Mouse (Mus musculus): ENCODE measurements at regions not wholly inside any gene's neighbourhood (a gene's known extent, or its start where the extent isn't known, plus 50 kb on each side); places are given as distances from the start of the nearest gene placed in this dataset.

DNA sequence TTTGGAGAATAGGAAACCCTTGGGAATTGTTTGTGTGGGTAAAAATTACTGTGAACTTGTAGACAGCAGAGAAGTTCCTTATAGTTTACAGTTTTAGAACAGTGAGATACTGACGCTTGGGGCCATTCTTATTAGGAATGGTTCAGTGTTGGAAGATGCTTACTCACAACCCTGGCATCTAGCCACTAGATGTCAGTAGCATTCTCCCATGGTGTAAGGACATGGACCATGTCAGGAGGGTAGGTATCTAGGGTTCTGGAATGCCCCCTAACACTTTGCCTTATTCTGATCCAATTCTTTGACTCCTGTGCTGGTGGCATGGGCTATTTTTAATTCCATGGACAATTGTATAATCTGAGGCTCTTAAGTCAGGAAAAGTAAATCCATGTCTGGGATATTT, 185.3 kb upstream of the Ccn2 start:
- Histone ChIP-seq H3K9ac (ENCODE audit: insufficient read depth, low read depth) (no peak overlapping the region), H3K36me3 (replicated peaks in 1 of 2; ENCODE audit: control insufficient read depth in 1 of 2, insufficient read depth in 1 of 2, low read length in 1 of 2) (no peaks in the 10 kb centered on the region), H3K79me2 (replicated peaks; ENCODE audit: control insufficient read depth, extremely low read depth, insufficient read depth, poor library complexity, severe bottlenecking) (no peaks in the 10 kb centered on the region), H3K27ac (ENCODE audit: insufficient read depth, low read depth) (no peak overlapping the region), H3K27me3 (replicated peaks) (no peaks in the 10 kb centered on the region), H3K4me2 (ENCODE audit: insufficient read depth, low read depth, poor library complexity, severe bottlenecking) (no peak overlapping the region; the same call in 1 of the 2 replicates), H3K4me1 (ENCODE audit: control insufficient read depth in 1 of 2, insufficient read depth in 2 of 2) (no peaks in the 10 kb centered on the region; a peak in 1 of 4 replicates), H3K9me3 (replicated peaks; ENCODE audit: low read length) (no peaks in the 10 kb centered on the region), H3K4me3 (replicated peaks in 1 of 3; ENCODE audit: low read depth in 2 of 3, low read length in 2 of 3, poor library complexity in 1 of 3) (no peak overlapping the region)
- dilution Hi-C loops (cut with MboI; ENCODE audit: extremely low pct_ligation_motif_present, extremely low pct_unique_long_range_greater_than_20kb, low sequenced_read_pairs) (no loop called here), in situ Hi-C loops (cut with MboI; ENCODE audit: low pct_ligation_motif_present, low pct_unique_long_range_greater_than_20kb, low sequenced_read_pairs) (no loop called here)
- TF ChIP-seq UBTF (IDR thresholded peaks at IDR 0.05; ENCODE audit: low read depth, low read length) (no peak), GABPA (IDR thresholded peaks at IDR 0.05; ENCODE audit: insufficient replicate concordance, low read depth, low read length) (no peak), SMC3 (IDR thresholded peaks at IDR 0.05; ENCODE audit: low read depth, low read length) (peak; percentile 63), POLR2AphosphoS2 (IDR thresholded peaks at IDR 0.05; ENCODE audit: low read depth, low read length) (no peak), SIN3A (IDR thresholded peaks at IDR 0.05; ENCODE audit: low read length) (no peak), USF2 (conservative IDR thresholded peaks at IDR 0.05; ENCODE audit: low read depth, low read length) (no peak), BHLHE40 (IDR thresholded peaks at IDR 0.05; ENCODE audit: low read depth, low read length) (no peak), USF1 (IDR thresholded peaks at IDR 0.05; ENCODE audit: low read depth, low read length) (no peak), PAX5 (IDR thresholded peaks at IDR 0.05; ENCODE audit: low read length) (no peak), MYC (IDR thresholded peaks at IDR 0.05; ENCODE audit: low read depth, low read length) (no peak), TBP (conservative IDR thresholded peaks at IDR 0.05; ENCODE audit: low read depth, low read length) (no peak), E2F4 (IDR thresholded peaks at IDR 0.05; ENCODE audit: insufficient replicate concordance, low read depth, low read length) (no peak), HCFC1 (IDR thresholded peaks at IDR 0.05; ENCODE audit: low read depth, low read length) (no peak), RAD21 (IDR thresholded peaks at IDR 0.05; ENCODE audit: low read depth, low read length) (peak; percentile 77), NRF1 (IDR thresholded peaks at IDR 0.05; ENCODE audit: low read depth, low read length) (no peak), EP300 (IDR thresholded peaks at IDR 0.05; ENCODE audit: low read length) (no peak), CHD1 (IDR thresholded peaks at IDR 0.05; ENCODE audit: low read depth, low read length) (no peak), ZKSCAN1 (IDR thresholded peaks at IDR 0.05; ENCODE audit: borderline replicate concordance, low read depth, low read length) (no peak), CTCF (conservative IDR thresholded peaks at IDR 0.05 in 1 of 2, IDR thresholded peaks at IDR 0.05 in 1 of 2; ENCODE audit: low read depth in 2 of 2, low read length in 2 of 2) (peak; percentile 41 to 82; a peak in 3 of 4 replicates), MAFK (IDR thresholded peaks at IDR 0.05; ENCODE audit: insufficient replicate concordance, low read length) (no peak), MEF2A (IDR thresholded peaks at IDR 0.05; ENCODE audit: borderline replicate concordance, low read depth, low read length) (no peak), ZC3H11A (IDR thresholded peaks at IDR 0.05; ENCODE audit: low read depth, low read length) (no peak), RCOR1 (conservative IDR thresholded peaks at IDR 0.05; ENCODE audit: low read depth, low read length) (no peak)
- DNase-seq (ENCODE audit: extremely low read depth) = peak; percentile 31

Data from CH12.LX (cell line).